Mouse (Mus musculus): ENCODE results near the gene Sec31b. TPM values are rescaled to one million over a fixed set of nuclear protein-coding genes. Genes with fewer than 3 reads are reported as not detected.

Gene Sec31b
- polyA plus RNA-seq, 2 experiments from 2014 or later, result 1.1 to 5.7 TPM

GRCm38 (mm10) chr19:44525551-44526205, 20.0 kb downstream of the Sec31b start:
- ATAC-seq, result no peak

- no peak for ATAC-seq
Observed at GRCm38 (mm10) chr19:44519152-44519551, 26.5 kb downstream of the Sec31b start.

GRCm38 (mm10) chr19:44517996-44518768, 27.5 kb downstream of the Sec31b start:
- ATAC-seq, result no peak

GRCm38 (mm10) chr19:44515769-44516168, 29.9 kb downstream of the Sec31b start:
- no peak for ATAC-seq

- no peak for ATAC-seq
Observed at GRCm38 (mm10) chr19:44514521-44515451, 30.9 kb downstream of the Sec31b start.

- no peak for ATAC-seq
Observed at GRCm38 (mm10) chr19:44513921-44514482, 31.7 kb downstream of the Sec31b start.

- no peak for ATAC-seq
Observed at GRCm38 (mm10) chr19:44513054-44513833, 32.4 kb downstream of the Sec31b start.

- no peak for ATAC-seq
Observed at GRCm38 (mm10) chr19:44512601-44513000, 33.1 kb downstream of the Sec31b start.

- ATAC-seq, result no peak
Observed at GRCm38 (mm10) chr19:44511451-44512231, 34.0 kb downstream of the Sec31b start.

- ATAC-seq, result no peak
Observed at GRCm38 (mm10) chr19:44510534-44511175, 35.0 kb downstream of the Sec31b start.

GRCm38 (mm10) chr19:44502741-44503140, 42.9 kb downstream of the Sec31b start:
- no peak for ATAC-seq

- no peak for ATAC-seq
Observed at GRCm38 (mm10) chr19:44501925-44502324, 43.7 kb downstream of the Sec31b start.

- no peak for ATAC-seq
Observed at GRCm38 (mm10) chr19:44500240-44500639, 45.4 kb downstream of the Sec31b start.

GRCm38 (mm10) chr19:44498936-44499335, 46.7 kb downstream of the Sec31b start:
- no peak for ATAC-seq

GRCm38 (mm10) chr19:44496941-44497340, 48.7 kb downstream of the Sec31b start:
- no peak for ATAC-seq

GRCm38 (mm10) chr19:44496511-44496910, 49.2 kb downstream of the Sec31b start:
- ATAC-seq, result no peak

GRCm38 (mm10) chr19:44493128-44493527, 52.5 kb downstream of the Sec31b start, which contains the start of gene Wnt8b:
TSS of gene Wnt8b (plus strand) at chr19:44493472.
- ATAC-seq, result no peak

- no peak for ATAC-seq
Observed at GRCm38 (mm10) chr19:44487266-44487665, 58.4 kb downstream of the Sec31b start.

- no peak for ATAC-seq
Observed at GRCm38 (mm10) chr19:44476541-44476940, 69.1 kb downstream of the Sec31b start.

GRCm38 (mm10) chr19:44475268-44475667, 70.4 kb downstream of the Sec31b start:
- ATAC-seq, result no peak
